Mouse (Mus musculus) lung, adult 2 months (tissue): ENCODE measurements around the gene Pam. TPM values are rescaled to one million over a fixed set of nuclear protein-coding genes. Genes with fewer than 3 reads are reported as not detected.

ENCODE experiments used
- DNase-seq: peaks from one replicate; pipeline ENCODE4 v3.0.0; 2022
- H3K4me1 ChIP-seq: fragments of 200-500 bp; 2 replicates; pipeline ENCODE4 v1.6.1; 2011; ENCODE audit warnings: low read length; ENCODE audit not compliant: control insufficient read depth, insufficient read depth
- H3K4me3 ChIP-seq: fragments of 200-500 bp; replicated peaks from 2 replicates; pipeline ENCODE3; 2011; ENCODE audit warnings: low read depth, mild to moderate bottlenecking, control low read depth, low read length; ENCODE audit errors: extremely low read depth
- CTCF ChIP-seq: fragments of 200-500 bp; IDR thresholded peaks from 2 replicates; pipeline ENCODE4 v1.5.1; 2011; ENCODE audit warnings: mild to moderate bottlenecking, low read length, control low read depth; ENCODE audit not compliant: insufficient read depth
- POLR2A ChIP-seq: fragments of 200-500 bp; IDR thresholded peaks from 2 replicates; pipeline ENCODE4 v1.6.1; 2011; ENCODE audit warnings: low read depth, mild to moderate bottlenecking, control low read depth, low read length, borderline replicate concordance; ENCODE audit errors: extremely low read depth
- WGBS: fragments of 180-500 bp; shearing (Covaris S2); methylation state at CpG from one replicate; pipeline ENCODE4 v1.1.7; 2018; 5-methylcytosine and 5-hydroxymethylcytosine counted together
- polyA plus RNA-seq: library from polyadenylated mRNA; depleted of rRNA; stranded (reverse); fragments of >200 nt; gene quantifications from 2 replicates; pipeline ENCODE4 v1.2.3, GENCODE M21; 2012

The Pam gene
- polyA plus RNA-seq, 1 experiment, result 231 TPM

GRCm38 (mm10) chr1:97947100-97947499, 148.3 kb downstream of the Pam start:
- no peak for TF ChIP-seq CTCF
- TF ChIP-seq POLR2A, result no peak
- DNase-seq, result no peak
- H3K4me1 ChIP-seq, result no peaks in the 10 kb centered on the region
- 67% methylated on average over 3 of the region's 3 CpGs for WGBS
- H3K4me3 ChIP-seq, result no peak overlapping the region

GRCm38 (mm10) chr1:97943908-97944608, 151.4 kb downstream of the Pam start:
- TF ChIP-seq CTCF (no peak), POLR2A (no peak)
- DNase-seq, result no peak
- WGBS, result 70% methylated on average over 4 of the region's 4 CpGs
- no peak overlapping the region for H3K4me3 ChIP-seq
- H3K4me1 ChIP-seq, result no peaks in the 10 kb centered on the region

GRCm38 (mm10) chr1:97943402-97943801, 152.0 kb downstream of the Pam start:
- WGBS, result 77% methylated on average over 4 of the region's 4 CpGs
- TF ChIP-seq CTCF, result no peak
- TF ChIP-seq POLR2A, result no peak
- no peak for DNase-seq
- Histone ChIP-seq H3K4me3 (no peak overlapping the region), H3K4me1 (peaks cover 2% of the 10 kb centered on the region)

- 50% methylated on average over 2 of the region's 2 CpGs for WGBS
- Histone ChIP-seq H3K4me3 (no peak overlapping the region), H3K4me1 (peaks cover 5% of the 10 kb centered on the region)
- no peak for DNase-seq
- no peak for TF ChIP-seq POLR2A
- TF ChIP-seq CTCF, result no peak
Measured at GRCm38 (mm10) chr1:97942966-97943365, 152.5 kb downstream of the Pam start.

GRCm38 (mm10) chr1:97938586-97938985, 156.9 kb downstream of the Pam start:
- no peak for TF ChIP-seq CTCF
- no peak for TF ChIP-seq POLR2A
- no peak overlapping the region for H3K4me3 ChIP-seq
- WGBS, result 91% methylated on average over 3 of the region's 3 CpGs
- DNase-seq, result no peak
- H3K4me1 ChIP-seq, result peaks cover 5% of the 10 kb centered on the region

- H3K4me1 ChIP-seq, result peaks cover 5% of the 10 kb centered on the region
- 32% methylated on average over 3 of the region's 3 CpGs for WGBS
- DNase-seq, result no peak
- TF ChIP-seq POLR2A, result no peak
- TF ChIP-seq CTCF, result no peak
- no peak overlapping the region for H3K4me3 ChIP-seq
Measured at GRCm38 (mm10) chr1:97938053-97938452, 157.4 kb downstream of the Pam start.

GRCm38 (mm10) chr1:97934940-97935339, 160.5 kb downstream of the Pam start:
- TF ChIP-seq CTCF (no peak), POLR2A (no peak)
- DNase-seq, result no peak
- Histone ChIP-seq H3K4me3 (no peak overlapping the region), H3K4me1 (peaks cover 5% of the 10 kb centered on the region)

GRCm38 (mm10) chr1:97931220-97931619, 164.2 kb downstream of the Pam start:
- WGBS, result 97% methylated on average over 4 of the region's 4 CpGs
- DNase-seq, result no peak
- TF ChIP-seq CTCF, result no peak
- H3K4me1 ChIP-seq, result no peaks in the 10 kb centered on the region
- no peak overlapping the region for H3K4me3 ChIP-seq

GRCm38 (mm10) chr1:97929415-97930028, 165.9 kb downstream of the Pam start:
- TF ChIP-seq POLR2A (no peak), CTCF (no peak)

GRCm38 (mm10) chr1:97926789-97927188, 168.7 kb downstream of the Pam start:
- DNase-seq, result no peak
- WGBS, result 70% methylated on average over 7 of the region's 7 CpGs

More at GRCm38 (mm10) chr1:97929415-97930028, 165.9 kb downstream of the Pam start:
- no peak for DNase-seq
- WGBS, result 82% methylated on average over 4 of the region's 4 CpGs
- no peak overlapping the region for H3K4me3 ChIP-seq
- H3K4me1 ChIP-seq, result no peaks in the 10 kb centered on the region

More at GRCm38 (mm10) chr1:97926789-97927188, 168.7 kb downstream of the Pam start:
- H3K4me1 ChIP-seq, result no peaks in the 10 kb centered on the region; the same call in 1 of the 2 replicates
- TF ChIP-seq POLR2A (no peak), CTCF (no peak)
- H3K4me3 ChIP-seq, result no peak overlapping the region
